Mouse (Mus musculus) bone marrow macrophage, adult 2 months (primary cell): ENCODE measurements around the gene Snx11. TPM values are rescaled to one million over a fixed set of nuclear protein-coding genes. Genes with fewer than 3 reads are reported as not detected.
"Not testable (repeated sequence)": the region's sequence is repeated elsewhere in the genome, so short reads cannot be mapped to it uniquely, and the experiment has no call there.

ENCODE experiments used
- H3K27ac ChIP-seq: 2 replicates; pipeline ENCODE4 v1.5.1; 2012; ENCODE audit warnings: low read depth, low read length; ENCODE audit not compliant: insufficient read depth
- H3K4me1 ChIP-seq: 2 replicates; pipeline ENCODE4 v1.6.1; 2012; ENCODE audit warnings: low read length; ENCODE audit not compliant: control insufficient read depth, insufficient read depth
- H3K4me3 ChIP-seq: 2 replicates; pipeline ENCODE4 v1.5.1; 2012; ENCODE audit warnings: mild to moderate bottlenecking, low read length, moderate library complexity; ENCODE audit not compliant: insufficient read depth
- CTCF ChIP-seq: IDR thresholded peaks from 2 replicates; pipeline ENCODE4 v1.5.1; 2012; ENCODE audit warnings: low read depth, mild to moderate bottlenecking, low read length, moderate library complexity
- POLR2A ChIP-seq: IDR thresholded peaks from 2 replicates; pipeline ENCODE4 v1.6.1; 2012; ENCODE audit warnings: mild to moderate bottlenecking, low read depth, low read length, borderline replicate concordance
- polyA plus RNA-seq: library from polyadenylated mRNA; stranded (reverse); fragments of >200 nt; gene quantifications from 2 replicates; pipeline ENCODE4 v1.2.4, GENCODE M21; 2012; ENCODE audit not compliant: missing spikeins, insufficient read depth, insufficient read length

Snx11 gene
- polyA plus RNA-seq, 1 experiment, result 37.0 TPM

GRCm38 (mm10) chr11:96796081-96796480, 18.7 kb upstream of the Snx11 start:
- peaks cover 19% of the 10 kb centered on the region for H3K4me1 ChIP-seq
- no peak overlapping the region for H3K27ac ChIP-seq
- no peak overlapping the region for H3K4me3 ChIP-seq
- TF ChIP-seq CTCF, result no peak
- TF ChIP-seq POLR2A, result no peak

- Histone ChIP-seq H3K4me1 (peaks cover 23% of the 10 kb centered on the region), H3K4me3 (no peak overlapping the region), H3K27ac (no peak overlapping the region)
- TF ChIP-seq CTCF (no peak), POLR2A (no peak)
Observed at GRCm38 (mm10) chr11:96795491-96795890, 18.1 kb upstream of the Snx11 start.

- H3K4me3 ChIP-seq, result peak overlapping the region; percentile 11; the same call in 1 of the 2 replicates
- peaks cover 23% of the 10 kb centered on the region for H3K4me1 ChIP-seq
- TF ChIP-seq CTCF (no peak), POLR2A (no peak)
- no peak overlapping the region for H3K27ac ChIP-seq
Observed at GRCm38 (mm10) chr11:96790681-96791080, 13.3 kb upstream of the Snx11 start.

- H3K4me1 ChIP-seq, result peaks cover 23% of the 10 kb centered on the region
- peak overlapping the region; percentile 84 for H3K4me3 ChIP-seq
- TF ChIP-seq POLR2A (no peak), CTCF (no peak)
- H3K27ac ChIP-seq, result peak overlapping the region; percentile 86; the same call in 1 of the 2 replicates
Observed at GRCm38 (mm10) chr11:96789990-96790389, 12.6 kb upstream of the Snx11 start.

- Histone ChIP-seq H3K27ac (peak within 1 kb of the TSS; percentile 86), H3K4me1 (peaks cover 23% of the 10 kb centered on the region), H3K4me3 (peak within 1 kb of the TSS; percentile 84)
- no peak for TF ChIP-seq CTCF
- TF ChIP-seq POLR2A, result no peak
Observed at GRCm38 (mm10) chr11:96788871-96789795, 11.8 kb upstream of the Snx11 start, which contains the start of gene Cbx1. Gene Cbx1, plus strand, starts transcription at chr11:96789127.

GRCm38 (mm10) chr11:96786731-96787450, 9.5 kb upstream of the Snx11 start:
- Histone ChIP-seq H3K4me1 (peaks cover 11% of the 10 kb centered on the region; the same call in 1 of the 2 replicates), H3K27ac (no peak overlapping the region), H3K4me3 (no peak overlapping the region)
- TF ChIP-seq CTCF (no peak), POLR2A (no peak)

GRCm38 (mm10) chr11:96784847-96785246, 7.5 kb upstream of the Snx11 start:
- peak; percentile 59; the same call in 1 of the 2 replicates for TF ChIP-seq CTCF
- H3K4me1 ChIP-seq, H3K4me3 ChIP-seq, H3K27ac ChIP-seq: not testable (repeated sequence)

- no peaks in the 10 kb centered on the region for H3K4me1 ChIP-seq
- H3K4me3 ChIP-seq, result no peak overlapping the region
- no peak overlapping the region for H3K27ac ChIP-seq
- TF ChIP-seq CTCF (no peak), POLR2A (no peak)
Observed at GRCm38 (mm10) chr11:96781425-96781824, 4.1 kb upstream of the Snx11 start.

GRCm38 (mm10) chr11:96780306-96780705, 2.9 kb upstream of the Snx11 start:
- Histone ChIP-seq H3K27ac (no peak overlapping the region), H3K4me1 (peaks cover 5% of the 10 kb centered on the region), H3K4me3 (no peak overlapping the region)
- TF ChIP-seq CTCF, result no peak

GRCm38 (mm10) chr11:96778061-96778627, 785 bp upstream of the Snx11 start:
- Histone ChIP-seq H3K4me1 (peaks cover 24% of the 10 kb centered on the region), H3K4me3 (peak overlapping the region; percentile 61), H3K27ac (peak overlapping the region; percentile 67)
